Mouse (Mus musculus): Measurements from ENCODE around the gene Etv2. TPM values are rescaled to one million over a fixed set of nuclear protein-coding genes. Genes with fewer than 3 reads are reported as not detected.

Etv2 gene
- total RNA-seq, 2 experiments from 2014 or later, result not detected

- no peak for DNase-seq (ENCODE audit: low spot score in 2 of 2)
Observed at GRCm38 (mm10) chr7:30614454-30614853, 21.2 kb downstream of the Etv2 start.

DNA sequence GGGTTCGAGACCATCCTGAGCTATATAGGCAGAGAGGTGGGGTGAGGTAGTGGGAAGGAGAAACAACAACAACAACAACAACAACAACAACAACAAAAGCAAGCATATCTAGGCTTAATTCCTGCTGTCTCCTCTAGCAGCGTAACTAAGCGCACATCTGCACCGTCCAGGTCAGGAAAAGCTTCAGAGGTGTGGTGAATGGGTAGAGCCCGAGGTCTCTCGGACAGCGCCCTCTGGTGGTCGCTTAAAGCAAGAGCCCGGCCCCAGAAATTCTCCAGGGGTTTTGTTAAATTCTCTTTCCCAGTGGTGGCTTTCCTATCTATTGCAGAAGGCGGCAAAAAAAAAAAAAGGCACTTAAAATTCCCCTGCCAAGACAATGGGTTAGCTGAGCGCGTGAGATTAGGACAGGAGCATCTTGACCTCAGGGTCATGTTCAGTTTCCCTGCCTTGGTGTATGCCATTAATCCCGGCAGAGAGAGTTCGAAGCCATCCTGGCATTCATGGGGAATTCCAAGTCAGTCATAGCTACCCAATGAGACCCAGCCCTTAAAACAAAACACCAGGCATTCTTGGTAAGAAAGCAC, 22.0 kb downstream of the Etv2 start:
- peak; percentile 32 to 53 for DNase-seq (ENCODE audit: low spot score in 2 of 2)

DNA sequence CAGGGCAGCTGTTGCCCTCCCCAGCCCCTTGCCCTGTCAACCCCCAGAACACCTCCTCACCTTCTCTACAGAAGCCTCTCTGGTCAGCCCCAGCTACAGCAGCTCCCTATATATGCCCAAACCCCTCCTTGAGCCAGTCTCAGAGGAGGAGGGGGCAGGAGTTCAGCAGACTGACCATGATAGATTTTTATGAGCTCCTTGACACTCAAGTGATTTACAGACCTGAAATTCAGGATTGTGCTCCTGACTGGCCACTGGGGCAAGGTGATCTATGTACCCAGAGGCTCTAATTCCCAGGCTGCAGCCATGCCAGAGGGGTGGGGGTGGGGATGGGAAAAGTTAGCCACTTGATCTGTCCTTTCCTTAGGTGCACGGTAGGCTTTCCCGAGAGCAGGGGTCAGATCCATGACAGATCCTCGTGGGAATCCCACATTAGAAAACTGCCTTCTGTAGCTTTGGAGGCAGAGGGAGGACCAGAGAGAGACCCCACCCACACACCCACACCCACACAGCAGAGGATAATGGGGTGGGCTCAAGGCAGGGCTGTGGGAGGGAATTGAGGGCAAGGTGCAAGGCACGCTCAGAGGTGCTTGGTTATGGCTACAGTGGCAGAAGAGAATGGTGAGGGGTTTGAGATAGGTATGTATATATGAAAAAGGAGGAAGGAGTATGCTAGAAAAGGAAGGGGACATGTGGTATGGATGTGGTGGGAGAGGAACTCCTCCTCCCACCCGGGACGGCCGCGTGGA, 22.8 kb downstream of the Etv2 start, which contains the start of gene Upk1a:
Upk1a (minus strand) TSS at position 194 of the 749 bp plus-strand sequence.
- DNase-seq (ENCODE audit: low spot score in 2 of 2), result no peak

DNA sequence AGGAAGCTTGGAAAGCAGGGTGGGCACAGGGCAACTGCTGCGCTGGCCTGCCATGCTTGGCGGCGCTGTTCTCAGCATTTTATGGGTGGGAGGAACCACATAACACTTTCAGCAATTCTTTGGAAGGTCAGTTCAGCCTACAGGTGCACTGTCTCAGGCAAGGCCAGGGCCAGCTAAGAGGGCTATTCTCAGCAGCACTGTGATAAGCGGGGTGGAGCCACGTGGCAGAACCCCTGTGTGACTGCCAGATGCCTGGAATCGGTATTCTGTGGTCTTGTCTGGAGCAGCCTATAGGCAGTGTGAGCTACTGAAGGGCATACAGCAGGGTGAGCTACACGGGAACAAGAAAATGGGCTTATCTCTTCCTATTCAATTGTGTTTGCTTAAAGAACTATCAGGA, 25.6 kb downstream of the Etv2 start:
- no peak for DNase-seq (ENCODE audit: low spot score in 2 of 2)

DNA sequence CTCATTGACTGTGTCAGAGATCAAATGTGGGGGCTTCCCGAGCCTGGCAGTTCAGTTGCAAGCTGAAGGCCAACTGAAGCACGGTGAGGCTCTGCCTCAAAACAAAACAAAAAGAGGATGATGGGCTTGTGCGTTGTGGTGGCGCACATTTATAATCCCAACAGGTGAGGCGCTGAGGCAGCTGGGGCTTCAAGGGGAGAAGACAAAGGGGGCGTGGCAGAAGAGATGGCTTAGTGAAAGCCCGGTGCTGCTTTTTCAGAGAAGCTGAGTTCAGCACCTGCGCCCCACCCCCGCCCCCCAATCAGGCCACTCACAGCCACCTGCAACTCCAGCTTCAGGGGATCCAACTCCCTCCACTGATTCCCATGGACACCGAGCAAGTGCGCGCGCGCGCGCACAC, 27.2 kb downstream of the Etv2 start:
- no peak for DNase-seq (ENCODE audit: low spot score in 2 of 2)

DNA sequence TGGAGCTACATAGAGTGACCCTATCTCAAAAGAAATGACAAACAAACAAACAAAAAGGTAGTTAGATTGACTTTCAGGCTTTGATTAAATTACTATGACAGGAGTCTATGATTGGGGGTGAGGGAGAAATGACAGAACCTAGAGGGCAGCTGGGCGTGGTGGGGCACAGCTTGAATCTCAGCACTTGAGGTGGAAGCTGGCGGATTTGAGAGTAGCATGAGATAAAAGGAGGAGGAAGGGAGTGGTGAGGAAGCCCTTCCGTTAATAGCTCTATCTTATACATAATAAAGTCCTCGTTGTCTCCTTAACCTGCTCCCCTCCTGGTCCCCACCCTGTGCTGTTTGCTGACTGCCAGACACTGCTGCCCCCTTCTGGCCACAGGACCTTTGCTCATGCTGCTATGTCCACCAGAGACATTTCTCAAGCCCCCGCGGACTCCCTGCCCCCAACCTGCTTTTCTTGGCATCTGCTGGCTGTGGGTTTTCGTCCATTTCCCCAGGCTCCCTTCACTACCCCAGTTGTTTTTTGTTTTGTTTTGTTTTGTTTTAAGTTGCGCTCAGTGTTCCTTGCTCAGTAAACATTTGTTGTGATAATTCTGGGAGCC, 27.8 kb downstream of the Etv2 start:
- peak in 1 of 2 experiments; percentile 48 for DNase-seq (ENCODE audit: low spot score in 2 of 2)

DNA sequence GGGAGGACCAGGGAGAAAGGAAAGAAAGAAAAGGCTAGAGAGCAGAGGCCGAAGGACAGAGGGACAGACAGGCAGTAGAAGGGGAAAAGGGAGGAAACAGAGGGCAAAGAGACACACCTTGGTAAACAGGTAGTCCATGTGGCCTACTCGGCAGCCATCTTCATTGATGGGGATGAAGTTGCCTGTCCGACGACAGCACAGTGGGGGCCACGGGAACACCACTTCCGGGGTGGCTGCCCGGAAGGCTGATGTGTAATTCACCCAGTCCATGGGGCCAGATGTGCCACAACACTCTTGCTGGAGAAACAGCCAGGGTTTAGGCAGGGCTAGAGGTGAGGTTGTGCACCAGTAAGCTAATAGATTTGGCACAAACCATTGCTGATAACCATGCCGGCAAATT, 30.7 kb downstream of the Etv2 start:
- no peak for DNase-seq (ENCODE audit: low spot score in 2 of 2)

GRCm38 (mm10) chr7:30604424-30604823, 31.2 kb downstream of the Etv2 start:
- no peak for DNase-seq (ENCODE audit: low spot score in 2 of 2)

GRCm38 (mm10) chr7:30602583-30602982, 33.1 kb downstream of the Etv2 start:
- DNase-seq (ENCODE audit: low spot score in 2 of 2), result no peak

DNA sequence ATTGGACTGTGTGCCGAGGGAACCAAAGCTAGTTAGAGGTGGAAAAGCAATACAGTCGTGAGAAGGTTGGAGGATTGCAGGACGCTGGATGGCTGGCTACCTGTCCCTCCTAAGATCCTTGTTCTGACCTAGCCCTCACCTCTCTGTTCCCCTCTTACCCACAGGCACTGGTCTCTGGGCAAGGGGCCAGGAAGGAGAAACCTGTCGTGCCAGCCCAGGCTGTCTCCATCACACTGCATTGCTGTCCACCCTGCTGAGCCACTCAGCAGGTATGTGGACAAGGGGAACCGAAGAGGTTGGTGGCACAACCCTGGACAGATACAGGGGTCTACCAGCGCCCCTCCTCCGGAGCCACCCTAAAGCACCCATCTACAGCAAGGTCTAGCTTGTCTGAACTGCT, 35.0 kb downstream of the Etv2 start:
- DNase-seq (ENCODE audit: low spot score in 2 of 2), result no peak

- DNase-seq (ENCODE audit: low spot score in 2 of 2), result peak; percentile 90 to 93
Observed at GRCm38 (mm10) chr7:30599933-30600353, 35.7 kb downstream of the Etv2 start.

- no peak for DNase-seq (ENCODE audit: low spot score in 2 of 2)
Observed at GRCm38 (mm10) chr7:30598786-30599185, 36.9 kb downstream of the Etv2 start, which contains the start of gene Zbtb32. Zbtb32 (minus strand) TSS chr7:30598909.

DNA sequence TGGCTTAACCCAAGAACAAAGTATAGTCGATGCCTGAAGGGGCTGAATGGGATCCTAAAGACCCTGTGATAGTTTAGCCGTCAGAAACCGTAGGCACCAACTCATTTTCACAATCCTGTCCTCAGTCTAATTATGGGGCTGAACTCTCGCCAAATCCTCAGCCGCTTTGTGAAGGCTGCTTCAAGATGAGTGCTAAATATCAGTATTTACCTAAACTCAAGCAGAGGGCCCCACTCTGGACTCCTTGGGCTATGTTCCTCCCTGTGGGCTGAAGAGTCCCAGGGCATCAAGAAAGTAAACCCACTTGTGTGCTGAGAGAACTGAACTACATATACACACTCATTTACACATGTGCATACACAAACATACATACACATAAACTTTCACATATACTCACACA, 38.8 kb downstream of the Etv2 start:
- no peak for DNase-seq (ENCODE audit: low spot score in 2 of 2)

- no peak for DNase-seq (ENCODE audit: low spot score in 2 of 2)
Observed at GRCm38 (mm10) chr7:30596093-30596492, 39.6 kb downstream of the Etv2 start.

- DNase-seq (ENCODE audit: low spot score in 2 of 2), result no peak
Observed at GRCm38 (mm10) chr7:30594510-30595024, 41.1 kb downstream of the Etv2 start.

DNA sequence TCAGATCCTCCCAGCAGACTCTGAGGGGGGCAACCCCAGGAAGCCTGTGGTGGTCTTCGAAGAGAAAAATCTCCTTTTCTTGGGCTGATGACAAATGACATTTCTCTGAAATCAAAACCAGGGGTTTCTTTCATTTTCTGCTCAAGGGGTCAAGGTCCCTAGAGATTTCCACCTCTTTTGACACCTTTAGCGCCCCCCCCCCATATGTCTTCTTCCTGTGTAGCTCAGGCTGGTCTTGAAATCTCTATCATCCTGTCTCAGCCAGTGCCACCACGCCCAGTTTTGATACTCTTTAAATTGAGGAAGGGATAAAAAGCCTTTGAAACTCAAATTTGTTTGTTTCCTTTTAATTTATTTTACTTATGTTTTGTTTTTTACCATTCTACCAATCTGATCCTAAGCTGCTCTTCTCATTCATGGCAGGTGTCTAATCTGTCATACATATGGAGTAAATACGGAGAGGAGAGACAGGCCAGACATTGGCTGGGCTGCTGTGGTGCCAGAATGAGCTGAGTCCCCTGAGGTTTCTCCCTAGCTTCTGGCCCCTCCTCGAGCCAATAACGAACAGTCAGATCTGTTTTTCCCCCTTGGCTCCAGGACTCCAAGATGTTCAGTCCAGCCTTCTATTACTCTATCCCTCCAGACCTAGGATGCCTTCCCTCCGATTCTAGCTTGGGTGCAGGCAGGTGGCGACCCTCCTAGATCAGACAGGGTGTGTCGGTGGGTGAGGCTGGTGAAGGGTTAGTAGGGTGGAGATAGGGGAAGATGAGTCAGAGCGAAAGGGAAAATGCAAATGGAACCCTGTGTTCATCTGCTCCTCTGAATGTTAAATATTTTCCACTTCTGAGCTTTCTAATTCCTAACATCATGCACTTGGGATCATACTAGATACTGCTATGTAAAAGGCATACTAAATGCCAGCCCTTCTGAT, 41.8 kb downstream of the Etv2 start:
- DNase-seq (ENCODE audit: low spot score in 2 of 2), result no peak

DNA sequence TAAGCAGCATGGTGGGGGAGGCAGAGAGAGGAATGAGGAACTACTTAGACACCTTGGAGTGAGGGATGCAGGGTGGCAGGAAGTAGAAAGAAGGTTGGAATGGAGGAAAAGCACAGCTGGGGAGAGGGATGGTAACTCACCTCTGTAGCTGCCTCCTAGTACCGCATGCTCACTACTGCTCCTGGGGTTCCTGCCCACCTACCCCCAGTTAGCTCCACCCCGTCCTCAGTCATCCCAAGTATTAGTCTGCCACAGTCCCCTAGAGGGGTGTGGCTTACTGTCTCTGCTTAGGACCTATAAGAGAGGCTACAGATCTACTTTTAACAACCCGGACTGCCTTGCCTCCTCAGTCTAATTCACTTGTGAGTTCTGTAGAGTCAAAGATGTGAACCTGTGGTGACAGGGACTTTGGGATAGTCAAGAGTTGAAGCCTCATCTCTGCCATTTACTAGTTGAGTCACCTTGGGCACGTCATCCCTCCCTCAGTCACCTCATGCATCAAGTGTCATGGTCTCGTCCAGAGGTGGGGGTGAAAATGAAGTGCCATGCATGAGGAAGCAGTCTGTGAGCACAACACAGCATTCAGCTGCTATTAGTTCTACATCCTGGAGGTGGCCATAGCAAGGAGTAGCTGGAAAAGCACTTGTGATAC, 42.8 kb downstream of the Etv2 start:
- DNase-seq (ENCODE audit: low spot score in 2 of 2), result no peak

- no peak for DNase-seq (ENCODE audit: low spot score in 2 of 2)
Observed at GRCm38 (mm10) chr7:30591605-30591951, 44.1 kb downstream of the Etv2 start.

GRCm38 (mm10) chr7:30590927-30591604, 44.6 kb downstream of the Etv2 start:
- DNase-seq (ENCODE audit: low spot score in 2 of 2), result no peak
